Mouse (Mus musculus) cerebellum, postnatal 10 days (tissue): Measurements from ENCODE around the gene Tcte2.
"Not testable (repeated sequence)": the region's sequence is repeated elsewhere in the genome, so short reads cannot be mapped to it uniquely, and the experiment has no call there.

Source experiments
- DNase-seq, 2 experiments: peaks; one replicate each; pipeline ENCODE4 v3.0.0; 2021; ENCODE audit warnings: mixed read lengths in 2 of 2

The Tcte2 gene

GRCm38 (mm10) chr17:13761179-13761913, at the start of gene Tcte2:
Gene Tcte2 (minus strand): TSS chr17:13761825.
- DNase-seq, result peak; percentile 64 to 72

GRCm38 (mm10) chr17:13806016-13806415, 44.4 kb upstream of the Tcte2 start:
- DNase-seq, result peak; percentile 45 to 51

GRCm38 (mm10) chr17:13802836-13803408, 41.3 kb upstream of the Tcte2 start:
- DNase-seq, result no peak

GRCm38 (mm10) chr17:13797691-13798090, 36.1 kb upstream of the Tcte2 start:
- DNase-seq, result no peak

- DNase-seq, result not testable (repeated sequence)
These were observed 28.4 kb upstream of the Tcte2 start for GRCm38 (mm10) chr17:13790033-13790432.

- DNase-seq, result no peak
These were observed 21.8 kb upstream of the Tcte2 start for GRCm38 (mm10) chr17:13783469-13783868.

GRCm38 (mm10) chr17:13781948-13782347, 20.3 kb upstream of the Tcte2 start:
- DNase-seq, result peak; percentile 28 to 44

GRCm38 (mm10) chr17:13778865-13779264, 17.2 kb upstream of the Tcte2 start:
- no peak for DNase-seq

GRCm38 (mm10) chr17:13777676-13778075, 16.1 kb upstream of the Tcte2 start:
- no peak for DNase-seq

GRCm38 (mm10) chr17:13769256-13769655, 7.6 kb upstream of the Tcte2 start:
- DNase-seq, result peak; percentile 45 to 57

GRCm38 (mm10) chr17:13768531-13768930, 6.9 kb upstream of the Tcte2 start:
- no peak for DNase-seq

- DNase-seq, result peak; percentile 64 to 74
These were observed 3.3 kb upstream of the Tcte2 start for GRCm38 (mm10) chr17:13764911-13765310.

- DNase-seq, result no peak
These were observed 2.2 kb upstream of the Tcte2 start for GRCm38 (mm10) chr17:13763819-13764218.

GRCm38 (mm10) chr17:13760675-13761178, 898 bp downstream of the Tcte2 start:
- peak in 1 of 2 experiments; percentile 69 for DNase-seq

- DNase-seq, result peak; percentile 91 to 93
These were observed 1.6 kb downstream of the Tcte2 start, which contains the start of gene Afdn for GRCm38 (mm10) chr17:13759853-13760627. Gene Afdn (plus strand): TSS chr17:13760539.

GRCm38 (mm10) chr17:13759156-13759852, 2.3 kb downstream of the Tcte2 start:
- DNase-seq, result peak; percentile 68 to 75

GRCm38 (mm10) chr17:13758586-13758985, 3.0 kb downstream of the Tcte2 start:
- no peak for DNase-seq

GRCm38 (mm10) chr17:13754940-13755339, 6.7 kb downstream of the Tcte2 start:
- DNase-seq, result no peak

- no peak for DNase-seq
These were observed 7.7 kb downstream of the Tcte2 start for GRCm38 (mm10) chr17:13753918-13754317.

GRCm38 (mm10) chr17:13749027-13749426, 12.6 kb downstream of the Tcte2 start:
- DNase-seq, result no peak

- DNase-seq, result no peak
These were observed 13.9 kb downstream of the Tcte2 start for GRCm38 (mm10) chr17:13747681-13748080.

GRCm38 (mm10) chr17:13746330-13746729, 15.3 kb downstream of the Tcte2 start:
- no peak for DNase-seq

- DNase-seq, result no peak
These were observed 16.3 kb downstream of the Tcte2 start for GRCm38 (mm10) chr17:13745373-13745772.
